Mouse (Mus musculus) mammary gland, adult 2 months (tissue): ENCODE data around the gene Crx. TPM values are rescaled to one million over a fixed set of nuclear protein-coding genes. Genes with fewer than 3 reads are reported as not detected.

ENCODE experiments used
- polyA plus RNA-seq: library from polyadenylated mRNA; depleted of rRNA; stranded (reverse); fragments of >200 nt; gene quantifications from 2 replicates; pipeline ENCODE4 v1.2.3, GENCODE M21; 2012; ENCODE audit warnings: low replicate concordance; rRNA removed

The Crx gene
- polyA plus RNA-seq: not detected in 2 replicates

DNA sequence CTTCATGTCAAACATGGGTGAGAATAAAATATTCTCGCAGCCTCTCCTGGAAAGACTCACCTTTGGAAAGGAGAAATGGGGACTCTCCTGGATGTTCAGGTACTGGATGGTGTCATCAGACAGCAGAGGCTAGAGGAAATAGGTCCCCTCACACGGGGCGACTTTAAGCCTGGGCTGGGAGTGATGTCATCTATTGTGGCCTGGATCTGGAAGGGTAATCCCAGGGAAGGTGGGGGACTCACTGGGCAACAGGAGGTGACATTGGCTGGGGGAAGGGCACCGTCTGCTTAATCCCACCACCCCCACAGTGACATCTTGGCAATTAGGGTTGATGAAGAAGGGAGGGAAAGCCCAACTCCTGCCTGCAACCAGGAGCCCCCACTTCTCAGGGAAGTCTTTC lies at the start of gene Crx:
Crx (minus strand) TSS at position 213 of the 400 bp plus-strand sequence.

DNA sequence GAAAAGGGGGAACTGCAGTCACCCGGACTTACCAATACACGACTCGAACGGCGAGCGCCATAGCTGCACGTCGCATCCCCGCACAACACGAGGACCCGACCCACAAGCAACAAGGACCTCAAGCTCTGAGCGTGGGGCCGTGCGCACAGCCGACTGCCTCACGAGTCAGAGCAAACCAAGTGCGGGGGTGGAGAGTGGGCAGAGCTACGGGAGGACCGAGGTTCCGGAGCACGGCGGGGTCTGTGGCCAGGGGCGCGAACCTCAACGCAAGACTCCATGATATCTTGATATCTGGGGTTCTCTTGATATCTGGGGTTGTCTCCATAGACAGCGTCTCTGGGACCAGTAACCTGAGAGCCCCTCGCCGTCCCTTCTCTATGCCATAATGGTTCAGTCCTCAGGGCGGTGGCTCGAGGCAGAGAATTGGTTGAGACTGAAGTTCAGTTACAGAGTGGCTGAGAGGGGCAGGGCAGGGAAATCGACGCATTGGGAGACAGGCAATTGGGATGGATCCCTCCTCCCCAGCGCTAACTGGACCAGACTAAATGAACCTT lies 42.5 kb upstream of the Crx start, which contains the start of gene Selenow:
Selenow (minus strand) TSS at position 183 of the 554 bp plus-strand sequence.

DNA sequence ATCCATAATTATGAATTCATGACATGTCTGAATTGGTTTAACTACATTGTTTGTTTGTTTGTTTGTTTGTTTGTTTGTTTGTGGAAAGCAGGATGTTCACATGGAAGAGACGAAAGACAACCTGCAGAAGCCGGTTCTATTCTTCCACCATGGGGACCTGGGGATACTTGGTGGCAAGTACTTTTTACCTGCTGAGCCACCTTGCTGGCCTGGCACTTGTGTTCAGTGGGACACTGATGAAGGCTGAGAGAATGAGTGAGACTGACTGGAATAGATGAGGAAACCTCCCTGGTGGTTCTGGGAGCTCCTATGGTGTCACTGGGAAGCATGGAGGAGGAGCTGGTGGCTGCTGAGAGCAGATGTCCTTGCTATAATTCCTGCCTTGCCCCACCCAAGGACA lies 2.5 kb upstream of the Crx start, which contains the start of gene Crxos:
Crxos (plus strand) TSS at position 301 of the 400 bp plus-strand sequence.

DNA sequence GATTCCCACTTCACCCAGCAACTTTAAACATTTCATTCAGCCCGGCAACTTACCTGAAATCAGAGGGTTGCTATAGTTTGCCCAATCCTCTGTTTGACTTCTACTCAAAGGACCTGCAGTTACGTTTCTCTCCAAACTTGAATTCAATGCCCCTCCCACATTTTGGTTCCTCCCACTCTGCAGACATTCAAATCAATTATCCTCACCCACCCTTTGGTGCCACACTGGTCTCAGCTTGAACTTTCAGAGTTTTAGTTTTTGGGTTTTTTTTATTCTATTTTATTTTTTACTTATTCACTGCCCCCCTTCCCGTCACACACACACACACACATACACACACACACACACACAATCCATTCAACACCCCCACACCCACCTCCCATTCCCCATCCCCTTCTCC lies 40.2 kb downstream of the Crx start, which contains the start of gene Obox6:
Obox6 (minus strand) TSS at position 101 of the 400 bp plus-strand sequence.

Other genes starting within 250 kb of the Crx start
- not detected in 2 replicates for gene Obox3, start 240.1 kb downstream of the Crx start, polyA plus RNA-seq
- not detected in 2 replicates for gene Obox5, start 129.8 kb downstream of the Crx start, polyA plus RNA-seq
- not detected in 2 replicates for gene Obox6, start 40.3 kb downstream of the Crx start, polyA plus RNA-seq
- gene Crxos, start 2.6 kb upstream of the Crx start, polyA plus RNA-seq: not detected in 2 replicates
- 617 and 770 TPM in 2 replicates for gene Selenow, start 42.4 kb upstream of the Crx start, polyA plus RNA-seq
- 72.8 and 184 TPM in 2 replicates for gene Nop53, start 66.1 kb upstream of the Crx start, polyA plus RNA-seq
- 226 and 292 TPM in 2 replicates for gene Ehd2, start 87.6 kb upstream of the Crx start, polyA plus RNA-seq
- 10.1 and 43.2 TPM in 2 replicates for gene Bicra, start 168.0 kb upstream of the Crx start, polyA plus RNA-seq
- 0.03 and 0.05 TPM in 2 replicates for gene Zfp541, start 181.8 kb upstream of the Crx start, polyA plus RNA-seq
- 258 and 285 TPM in 2 replicates for gene Napa, start 218.5 kb upstream of the Crx start, polyA plus RNA-seq
- gene Kptn, start 239.9 kb upstream of the Crx start, polyA plus RNA-seq: 34.0 and 35.9 TPM in 2 replicates
- gene Slc8a2, start 249.9 kb upstream of the Crx start, polyA plus RNA-seq: 0.73 and 1.2 TPM in 2 replicates